Mouse (Mus musculus) splenic B cell, adult 2 months (primary cell): ENCODE data around the gene Mark3.
"Not testable (repeated sequence)": the region's sequence is repeated elsewhere in the genome, so short reads cannot be mapped to it uniquely, and the experiment has no call there.

Source experiments
- DNase-seq: peaks from one replicate; pipeline ENCODE4 v3.0.0-alpha.2; 2011; ENCODE audit warnings: low read depth, low spot score
- H3K27me3 ChIP-seq: 2 replicates; pipeline ENCODE4 v1.6.1; 2012; ENCODE audit warnings: mild to moderate bottlenecking, low read length, moderate library complexity, mixed read lengths; ENCODE audit not compliant: control insufficient read depth, poor library complexity, insufficient read depth, severe bottlenecking
- H3K36me3 ChIP-seq: 2 replicates; pipeline ENCODE4 v1.6.1; 2012; ENCODE audit warnings: mild to moderate bottlenecking, low read length, moderate library complexity, mixed read lengths; ENCODE audit not compliant: control insufficient read depth, poor library complexity, insufficient read depth, severe bottlenecking

The Mark3 gene

GRCm38 (mm10) chr12:111648061-111648645 lies 73.8 kb downstream of the Mark3 start:
- peak; percentile 66 for DNase-seq
- Histone ChIP-seq H3K27me3 (no peaks in the 10 kb centered on the region), H3K36me3 (peaks cover 7% of the 10 kb centered on the region; the same call in 1 of the 2 replicates)

GRCm38 (mm10) chr12:111652953-111653352 lies 78.6 kb downstream of the Mark3 start:
- DNase-seq: no peak
- H3K27me3 ChIP-seq: no peaks in the 10 kb centered on the region
- peaks cover 8% of the 10 kb centered on the region; the same call in 1 of the 2 replicates for H3K36me3 ChIP-seq

GRCm38 (mm10) chr12:111653434-111653833 lies 79.1 kb downstream of the Mark3 start:
- DNase-seq: peak; percentile 78
- Histone ChIP-seq H3K36me3 (peaks cover 8% of the 10 kb centered on the region; the same call in 1 of the 2 replicates), H3K27me3 (no peaks in the 10 kb centered on the region)

- DNase-seq: no peak
- peaks cover 6% of the 10 kb centered on the region; the same call in 1 of the 2 replicates for H3K36me3 ChIP-seq
Observed at GRCm38 (mm10) chr12:111655695-111656094, 81.4 kb downstream of the Mark3 start.

GRCm38 (mm10) chr12:111659331-111659730 lies 85.0 kb downstream of the Mark3 start:
- Histone ChIP-seq H3K36me3 (peaks cover 6% of the 10 kb centered on the region; the same call in 1 of the 2 replicates), H3K27me3 (no peaks in the 10 kb centered on the region)
- DNase-seq: no peak

More at GRCm38 (mm10) chr12:111655695-111656094, 81.4 kb downstream of the Mark3 start:
- H3K27me3 ChIP-seq: no peaks in the 10 kb centered on the region

- Histone ChIP-seq H3K27me3 (no peaks in the 10 kb centered on the region), H3K36me3 (0 out of 2 replicates have a peak, but pooled peaks cover 3% of the 10 kb centered on the region)
- no peak for DNase-seq
Observed at GRCm38 (mm10) chr12:111660628-111661027, 86.3 kb downstream of the Mark3 start.

GRCm38 (mm10) chr12:111661554-111661953 lies 87.2 kb downstream of the Mark3 start:
- H3K27me3 ChIP-seq, H3K36me3 ChIP-seq, DNase-seq: not testable (repeated sequence)

GRCm38 (mm10) chr12:111663228-111664143 lies 89.2 kb downstream of the Mark3 start:
- DNase-seq: no peak
- Histone ChIP-seq H3K36me3 (no peaks in the 10 kb centered on the region), H3K27me3 (no peaks in the 10 kb centered on the region)

GRCm38 (mm10) chr12:111664144-111664634 lies 89.9 kb downstream of the Mark3 start:
- Histone ChIP-seq H3K36me3 (no peaks in the 10 kb centered on the region), H3K27me3 (no peaks in the 10 kb centered on the region)
- no peak for DNase-seq

- Histone ChIP-seq H3K27me3 (no peaks in the 10 kb centered on the region), H3K36me3 (no peaks in the 10 kb centered on the region)
- DNase-seq: no peak
Observed at GRCm38 (mm10) chr12:111665041-111665880, 90.9 kb downstream of the Mark3 start.

GRCm38 (mm10) chr12:111666380-111666779 lies 92.1 kb downstream of the Mark3 start:
- no peak for DNase-seq
- Histone ChIP-seq H3K36me3 (no peaks in the 10 kb centered on the region), H3K27me3 (no peaks in the 10 kb centered on the region)

- no peak for DNase-seq
- H3K36me3 ChIP-seq: no peaks in the 10 kb centered on the region
- H3K27me3 ChIP-seq: no peaks in the 10 kb centered on the region
Observed at GRCm38 (mm10) chr12:111667421-111667820, 93.1 kb downstream of the Mark3 start.

GRCm38 (mm10) chr12:111668457-111668912 lies 94.2 kb downstream of the Mark3 start:
- Histone ChIP-seq H3K27me3 (no peaks in the 10 kb centered on the region), H3K36me3 (no peaks in the 10 kb centered on the region)
- DNase-seq: peak; percentile 94
